Mouse (Mus musculus) thymus, postnatal 10 days (tissue): ENCODE data around the gene Rnf220.

Experiments used
- DNase-seq, 2 experiments: peaks; one replicate each; pipeline ENCODE4 v3.0.0; 2021; ENCODE audit warnings: low spot score in 2 of 2

Rnf220 gene

GRCm38 (mm10) chr4:117489566-117489965 is 7.3 kb downstream of the Rnf220 start:
- no peak for DNase-seq

GRCm38 (mm10) chr4:117487471-117487870 is 9.4 kb downstream of the Rnf220 start:
- DNase-seq: no peak

GRCm38 (mm10) chr4:117486188-117486587 is 10.7 kb downstream of the Rnf220 start:
- no peak for DNase-seq

- no peak for DNase-seq
Observed at GRCm38 (mm10) chr4:117485045-117485780, 11.6 kb downstream of the Rnf220 start.

- DNase-seq: peak in 1 of 2 experiments; percentile 22
Observed at GRCm38 (mm10) chr4:117484256-117485044, 12.4 kb downstream of the Rnf220 start.

GRCm38 (mm10) chr4:117483931-117484255 is 13.0 kb downstream of the Rnf220 start:
- DNase-seq: no peak

- DNase-seq: no peak
Observed at GRCm38 (mm10) chr4:117482103-117482502, 14.7 kb downstream of the Rnf220 start.

- no peak for DNase-seq
Observed at GRCm38 (mm10) chr4:117480611-117481445, 16.0 kb downstream of the Rnf220 start.

- no peak for DNase-seq
Observed at GRCm38 (mm10) chr4:117479951-117480350, 16.9 kb downstream of the Rnf220 start.

GRCm38 (mm10) chr4:117478101-117478673 is 18.7 kb downstream of the Rnf220 start:
- peak; percentile 70 to 71 for DNase-seq

- DNase-seq: peak in 1 of 2 experiments; percentile 17
Observed at GRCm38 (mm10) chr4:117477401-117477800, 19.5 kb downstream of the Rnf220 start.

- no peak for DNase-seq
Observed at GRCm38 (mm10) chr4:117476777-117477176, 20.1 kb downstream of the Rnf220 start.

GRCm38 (mm10) chr4:117476355-117476754 is 20.5 kb downstream of the Rnf220 start:
- no peak for DNase-seq

- DNase-seq: no peak
Observed at GRCm38 (mm10) chr4:117473985-117474354, 22.9 kb downstream of the Rnf220 start.

- no peak for DNase-seq
Observed at GRCm38 (mm10) chr4:117473291-117473984, 23.4 kb downstream of the Rnf220 start.

- no peak for DNase-seq
Observed at GRCm38 (mm10) chr4:117469471-117469870, 27.4 kb downstream of the Rnf220 start.

- DNase-seq: no peak
Observed at GRCm38 (mm10) chr4:117467936-117468335, 28.9 kb downstream of the Rnf220 start.

GRCm38 (mm10) chr4:117449151-117449550 is 47.7 kb downstream of the Rnf220 start:
- peak; percentile 9 to 23 for DNase-seq

- no peak for DNase-seq
Observed at GRCm38 (mm10) chr4:117447926-117448325, 48.9 kb downstream of the Rnf220 start.

- DNase-seq: no peak
Observed at GRCm38 (mm10) chr4:117445516-117446207, 51.2 kb downstream of the Rnf220 start.

- DNase-seq: no peak
Observed at GRCm38 (mm10) chr4:117438919-117439318, 57.9 kb downstream of the Rnf220 start.
